Mouse (Mus musculus) heart, postnatal 0 days (tissue): ENCODE data around the gene Capza1.

Experiments used
- CTCF ChIP-seq: IDR thresholded peaks from 2 replicates; pipeline ENCODE4 v1.5.1; 2016; ENCODE audit warnings: antibody characterized with exemption, control low read depth, low read depth
- EP300 ChIP-seq: IDR thresholded peaks from 2 replicates; pipeline ENCODE4 v1.6.1; 2016; ENCODE audit warnings: antibody characterized with exemption, low read depth

- TF ChIP-seq CTCF (no peak), EP300 (no peak)
Observed at GRCm38 (mm10) chr3:104794953-104795470, 69.3 kb downstream of the Capza1 start.
